Mouse (Mus musculus) forebrain, postnatal 0 days (tissue): Measurements from ENCODE around the gene Ncdn. TPM values are rescaled to one million over a fixed set of nuclear protein-coding genes. Genes with fewer than 3 reads are reported as not detected.

Source experiments
- ATAC-seq: fragments of 200-750 bp; cut with Nextera tagmentation; 2 replicates; pipeline ENCODE4 v1.8.0; 2017; ENCODE audit warnings: mild to moderate bottlenecking, moderate library complexity
- DNase-seq: peaks from one replicate; pipeline ENCODE4 v3.0.0-alpha.2; 2015
- H3K27ac ChIP-seq: fragments of 300-500 bp; sonication (generic); 2 replicates; pipeline ENCODE4 v1.5.1; 2014; ENCODE audit warnings: low read depth, mild to moderate bottlenecking, antibody characterized with exemption, low read length, moderate library complexity, mixed read lengths
- H3K27me3 ChIP-seq: fragments of 300-500 bp; sonication (generic); 2 replicates; pipeline ENCODE4 v1.6.1; 2014; ENCODE audit warnings: mild to moderate bottlenecking, low read length, mixed read lengths; ENCODE audit not compliant: insufficient read depth
- H3K36me3 ChIP-seq: fragments of 300-500 bp; sonication (generic); 2 replicates; pipeline ENCODE4 v1.6.1; 2014; ENCODE audit warnings: mild to moderate bottlenecking, moderate library complexity; ENCODE audit not compliant: insufficient read depth
- H3K4me1 ChIP-seq: fragments of 300-500 bp; sonication (generic); 2 replicates; pipeline ENCODE4 v1.6.1; 2014; ENCODE audit warnings: antibody characterized with exemption; ENCODE audit not compliant: insufficient read depth
- H3K4me2 ChIP-seq: fragments of 300-500 bp; sonication (generic); 2 replicates; pipeline ENCODE4 v1.6.1; 2014; ENCODE audit warnings: low read depth, mild to moderate bottlenecking, moderate library complexity
- H3K4me3 ChIP-seq: fragments of 300-500 bp; sonication (generic); 2 replicates; pipeline ENCODE4 v1.5.1; 2014; ENCODE audit warnings: low read depth, low read length, mixed read lengths
- H3K9ac ChIP-seq: fragments of 300-500 bp; sonication (generic); 2 replicates; pipeline ENCODE4 v1.6.1; 2014; ENCODE audit warnings: mild to moderate bottlenecking
- H3K9me3 ChIP-seq: fragments of 300-500 bp; sonication (generic); 2 replicates; pipeline ENCODE4 v1.6.1; 2016; ENCODE audit warnings: low read length
- CTCF ChIP-seq: sonication (generic); IDR thresholded peaks from 2 replicates; pipeline ENCODE4 v1.5.1; 2016; ENCODE audit warnings: antibody characterized with exemption, control low read depth, low read depth
- WGBS: fragments of 180-500 bp; shearing (Covaris S2); extraction: QIAGEN DNeasy Blood & Tissue Kit; methylation state at CpG from one replicate; pipeline ENCODE4 v1.1.7; 2014; 5-methylcytosine and 5-hydroxymethylcytosine counted together
- polyA plus RNA-seq: library from polyadenylated mRNA; unstranded; fragments of >200 nt; fragmentation: Nextera tagmentation; extraction: Ambion mirVana; gene quantifications from 2 replicates; pipeline ENCODE4 v1.2.1, GENCODE M21; 2015
- total RNA-seq: library from RNA; depleted of rRNA; stranded (reverse); fragments of >200 nt; gene quantifications from 2 replicates; pipeline ENCODE4 v1.2.3, GENCODE M21; 2014; rRNA removed

The Ncdn gene
- total and polyA plus RNA-seq, 2 experiments from 2014 or later = 223 to 339 TPM

- no peaks in the 10 kb centered on the region for H3K4me1 ChIP-seq
- no peak overlapping the region for H3K9ac ChIP-seq
- H3K27me3 ChIP-seq = peaks cover 63% of the 10 kb centered on the region
- no peak for TF ChIP-seq CTCF
- 2% methylated on average over 18 of the region's 18 CpGs for WGBS
- no peak overlapping the region for H3K4me2 ChIP-seq
- no peak for DNase-seq
- H3K9me3 ChIP-seq = no peaks in the 10 kb centered on the region
- H3K4me3 ChIP-seq = no peak overlapping the region
- ATAC-seq = no peak
- H3K36me3 ChIP-seq = no peaks in the 10 kb centered on the region
- H3K27ac ChIP-seq = no peak overlapping the region
These were observed 21.1 kb downstream of the Ncdn start for GRCm38 (mm10) chr4:126732111-126732510.

- DNase-seq (no peak), ATAC-seq (no peak)
- TF ChIP-seq CTCF = no peak
- Histone ChIP-seq H3K27me3 (no peaks in the 10 kb centered on the region), H3K9me3 (no peaks in the 10 kb centered on the region), H3K4me3 (no peak overlapping the region), H3K4me1 (no peaks in the 10 kb centered on the region), H3K4me2 (no peak overlapping the region), H3K9ac (no peak overlapping the region), H3K27ac (no peak overlapping the region), H3K36me3 (peaks cover 57% of the 10 kb centered on the region)
- WGBS = 86% methylated on average over 5 of the region's 5 CpGs
These were observed 45.8 kb downstream of the Ncdn start for GRCm38 (mm10) chr4:126707439-126707826.

DNA sequence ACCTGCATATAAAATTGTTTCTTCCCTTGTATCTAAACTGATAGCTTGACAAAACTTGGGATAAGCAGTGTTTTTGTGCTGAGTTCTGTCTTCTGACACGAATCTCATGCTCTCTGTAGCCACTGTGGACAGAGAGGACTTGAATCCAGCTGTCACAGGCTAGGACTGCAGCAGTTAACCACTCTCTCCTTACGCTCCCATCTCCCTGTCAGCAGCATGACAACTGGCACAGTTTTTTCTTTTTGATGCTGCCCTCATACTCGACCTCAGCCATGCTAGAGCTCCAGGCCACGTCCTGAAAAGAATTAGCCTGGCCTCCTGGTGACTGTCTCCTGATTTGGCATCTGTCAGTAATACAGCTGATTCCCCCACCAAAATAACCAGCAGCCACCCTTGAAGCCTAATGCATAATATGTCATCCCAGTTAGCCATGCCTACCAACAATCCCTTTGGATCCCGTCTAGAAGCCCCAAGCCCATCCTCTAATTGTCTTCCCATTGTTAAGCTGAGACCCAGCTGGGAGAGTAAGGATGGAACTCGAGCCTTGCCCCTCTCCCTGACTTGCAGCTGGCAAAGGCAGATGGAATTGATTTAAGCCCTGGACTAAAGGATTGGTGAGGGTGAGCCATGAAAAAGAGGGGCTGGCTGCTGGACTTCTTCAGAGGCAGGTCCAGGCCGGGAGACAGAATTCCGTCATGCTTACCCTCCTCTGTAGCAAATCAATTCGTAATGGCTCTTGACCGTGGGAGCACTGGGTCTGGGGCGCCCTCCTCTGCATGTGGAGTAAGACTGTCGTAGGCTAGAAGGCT lies 46.4 kb downstream of the Ncdn start:
- ATAC-seq = no peak
- H3K36me3 ChIP-seq = peaks cover 61% of the 10 kb centered on the region

DNA sequence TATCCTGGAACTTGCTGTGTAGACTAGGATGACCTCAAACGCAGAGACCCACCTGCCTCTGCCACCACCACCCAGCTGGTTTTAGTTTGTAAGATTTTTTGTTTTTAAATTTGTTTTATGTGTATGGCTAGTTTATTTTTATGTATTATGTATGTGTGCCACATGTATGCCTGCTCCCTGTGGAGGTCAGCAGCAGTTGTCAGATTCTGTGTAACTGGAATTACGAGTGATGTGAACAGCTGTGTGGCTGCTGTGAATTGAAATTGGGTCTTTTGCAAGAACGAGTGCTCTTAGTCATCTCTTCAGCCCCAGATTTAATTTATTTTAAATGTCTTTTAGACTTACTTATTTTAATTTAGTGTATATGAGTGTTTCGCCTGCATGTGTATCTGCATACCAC lies 56.3 kb downstream of the Ncdn start:
- Histone ChIP-seq H3K9me3 (no peaks in the 10 kb centered on the region), H3K9ac (no peak overlapping the region), H3K4me1 (no peaks in the 10 kb centered on the region), H3K27ac (no peak overlapping the region), H3K4me2 (no peak overlapping the region), H3K27me3 (no peaks in the 10 kb centered on the region), H3K36me3 (peaks cover 24% of the 10 kb centered on the region), H3K4me3 (no peak overlapping the region)
- ATAC-seq (no peak), DNase-seq (no peak)
- TF ChIP-seq CTCF = no peak
- WGBS = 94% methylated on average over 4 of the region's 4 CpGs

More for the DNA sequence above, 46.4 kb downstream of the Ncdn start:
- H3K4me3 ChIP-seq = no peak overlapping the region
- H3K9ac ChIP-seq = no peak overlapping the region
- no peak for DNase-seq
- H3K4me1 ChIP-seq = no peaks in the 10 kb centered on the region
- H3K27ac ChIP-seq = no peak overlapping the region
- H3K4me2 ChIP-seq = no peak overlapping the region
- no peaks in the 10 kb centered on the region for H3K27me3 ChIP-seq
- no peaks in the 10 kb centered on the region for H3K9me3 ChIP-seq
- no peak for TF ChIP-seq CTCF
- 74% methylated on average over 12 of the region's 12 CpGs for WGBS

Other genes starting within 250 kb of the Ncdn start
- gene Ago4, start 220.0 kb downstream of the Ncdn start, total RNA-seq = 10.1 and 11.6 TPM in 2 replicates
- gene Ago4, start 220.0 kb downstream of the Ncdn start, polyA plus RNA-seq = 2.3 and 3.1 TPM in 2 replicates
- gene Clspn, start 196.5 kb downstream of the Ncdn start, total RNA-seq = 3.5 and 4.2 TPM in 2 replicates
- gene Clspn, start 196.5 kb downstream of the Ncdn start, polyA plus RNA-seq = 2.3 and 3.0 TPM in 2 replicates
- 36.6 and 38.2 TPM in 2 replicates for gene 5730409E04Rik, start 143.6 kb downstream of the Ncdn start, total RNA-seq
- gene 5730409E04Rik, start 143.6 kb downstream of the Ncdn start, polyA plus RNA-seq = 10.1 and 19.0 TPM in 2 replicates
- 185 and 187 TPM in 2 replicates for gene Psmb2, start 75.8 kb downstream of the Ncdn start, total RNA-seq
- 497 and 510 TPM in 2 replicates for gene Psmb2, start 75.8 kb downstream of the Ncdn start, polyA plus RNA-seq
- gene Tfap2e, start 17.2 kb downstream of the Ncdn start, total RNA-seq = 1.1 TPM in 2 replicates
- 0.86 and 0.93 TPM in 2 replicates for gene Tfap2e, start 17.2 kb downstream of the Ncdn start, polyA plus RNA-seq
- 33.4 and 35.7 TPM in 2 replicates for gene AU040320, start 106 bp upstream of the Ncdn start, total RNA-seq
- gene AU040320, start 106 bp upstream of the Ncdn start, polyA plus RNA-seq = 27.4 and 33.5 TPM in 2 replicates
- gene Zmym4, start 214.7 kb upstream of the Ncdn start, total RNA-seq = 61.7 and 68.7 TPM in 2 replicates
- 11.7 and 17.3 TPM in 2 replicates for gene Zmym4, start 214.7 kb upstream of the Ncdn start, polyA plus RNA-seq